In genomic region chr11:83409087-83409754, GRCm38 (mm10) we compare ENCODE assay signal across 8 mouse cellular contexts. TPM values are rescaled to one million over a fixed set of nuclear protein-coding genes. Genes with fewer than 3 reads are reported as not detected.
DNase-seq lines count a peak whose midpoint lies in the region; ATAC-seq and TF ChIP-seq lines count a peak whose summit lies in the region.

Rasl10b (plus strand) TSS chr11:83409137.

- peak within 1 kb of the TSS; percentile 22 for H3K4me2 ChIP-seq in CH12.LX (ENCODE audit: insufficient read depth, low read depth, poor library complexity, severe bottlenecking)
- peak within 1 kb of the TSS; percentile 87 for H3K4me2 ChIP-seq in heart, embryonic 13.5 days
- H3K4me2 ChIP-seq in kidney, postnatal 0 days (ENCODE audit: low read length): peak within 1 kb of the TSS; percentile 100
- H3K4me2 ChIP-seq in liver, postnatal 0 days (ENCODE audit: low read depth, low read length): peak within 1 kb of the TSS; percentile 92

- H3K4me1 ChIP-seq in CH12.LX (ENCODE audit: control insufficient read depth in 1 of 2, insufficient read depth in 2 of 2): peaks cover 17 to 35% of the 10 kb centered on the region in 2 experiments
- H3K4me1 ChIP-seq in heart, embryonic 13.5 days: peaks cover 51% of the 10 kb centered on the region
- peaks cover 4% of the 10 kb centered on the region for H3K4me1 ChIP-seq in kidney, postnatal 0 days (replicated peaks; ENCODE audit: insufficient read depth, low read length)
- peaks cover 5% of the 10 kb centered on the region for H3K4me1 ChIP-seq in liver, postnatal 0 days (ENCODE audit: insufficient read depth)
- peaks cover 6% of the 10 kb centered on the region for H3K4me1 ChIP-seq in testis, adult 2 months (ENCODE audit: control insufficient read depth, insufficient read depth, low read length)

- TF ChIP-seq CTCF in CH12.LX (conservative IDR thresholded peaks at IDR 0.05 in 1 of 2, IDR thresholded peaks at IDR 0.05 in 1 of 2; ENCODE audit: low read depth in 2 of 2, low read length in 2 of 2): no peak
- no peak for TF ChIP-seq CTCF in kidney, postnatal 0 days (IDR thresholded peaks at IDR 0.05; ENCODE audit: low read depth)
- TF ChIP-seq CTCF in liver, postnatal 0 days (IDR thresholded peaks at IDR 0.05; ENCODE audit: low read depth): no peak
- no peak for TF ChIP-seq CTCF in testis, adult 2 months (IDR thresholded peaks at IDR 0.05; ENCODE audit: control insufficient read depth, insufficient read depth, insufficient replicate concordance, low read depth, low read length)

- H3K27me3 ChIP-seq in CH12.LX (replicated peaks): peaks cover 31% of the 10 kb centered on the region
- peaks cover 24% of the 10 kb centered on the region; the same call in 1 of the 2 replicates for H3K27me3 ChIP-seq in heart, embryonic 13.5 days (replicated peaks)
- H3K27me3 ChIP-seq in kidney, postnatal 0 days (ENCODE audit: insufficient read depth, low read length): no peaks in the 10 kb centered on the region
- peaks cover 35% of the 10 kb centered on the region for H3K27me3 ChIP-seq in liver, postnatal 0 days (ENCODE audit: insufficient read depth, low read length)
- H3K27me3 ChIP-seq in testis, adult 2 months (ENCODE audit: control insufficient read depth, insufficient read depth, low read length): no peaks in the 10 kb centered on the region

- no peak for DNase-seq in CH12.LX (ENCODE audit: extremely low read depth)
- DNase-seq in Muller cell, postnatal 12 days (ENCODE audit: inconsistent ontology term): peak; percentile 52
- peak; percentile 58 to 67 for DNase-seq in cerebellum, postnatal 36 days
- peak; percentile 16 for DNase-seq in kidney, postnatal 0 days (ENCODE audit: low spot score)
- peak; percentile 47 for DNase-seq in liver, postnatal 0 days
- no peak for DNase-seq in urinary bladder, postnatal 36 days (ENCODE audit: low spot score in 2 of 2)

- dilution Hi-C loops in CH12.LX (cut with MboI; ENCODE audit: extremely low pct_ligation_motif_present, extremely low pct_unique_long_range_greater_than_20kb, low sequenced_read_pairs): no loop called here

- peaks cover 5 to 15% of the 10 kb centered on the region in 2 experiments for H3K36me3 ChIP-seq in CH12.LX (replicated peaks in 1 of 2; ENCODE audit: control insufficient read depth in 1 of 2, insufficient read depth in 1 of 2, low read length in 1 of 2)
- peaks cover 4% of the 10 kb centered on the region for H3K36me3 ChIP-seq in heart, embryonic 13.5 days
- no peaks in the 10 kb centered on the region for H3K36me3 ChIP-seq in kidney, postnatal 0 days (ENCODE audit: insufficient read depth, low read length)
- H3K36me3 ChIP-seq in liver, postnatal 0 days (replicated peaks; ENCODE audit: insufficient read depth, low read length): no peaks in the 10 kb centered on the region
- H3K36me3 ChIP-seq in testis, adult 2 months (ENCODE audit: control insufficient read depth, insufficient read depth, low read length): no peaks in the 10 kb centered on the region

- WGBS in heart, embryonic 13.5 days: under 1% methylated on average over 19 of the region's 44 CpGs
- 2% methylated on average over 20 of the region's 44 CpGs for WGBS in kidney, postnatal 0 days
- 7% methylated on average over 27 of the region's 44 CpGs for WGBS in liver, postnatal 0 days (ENCODE audit: insufficient replicate concordance)

- H3K9me3 ChIP-seq in CH12.LX (replicated peaks; ENCODE audit: low read length): no peaks in the 10 kb centered on the region
- H3K9me3 ChIP-seq in heart, embryonic 13.5 days: no peaks in the 10 kb centered on the region
- no peaks in the 10 kb centered on the region for H3K9me3 ChIP-seq in kidney, postnatal 0 days (replicated peaks; ENCODE audit: low read length)
- no peaks in the 10 kb centered on the region for H3K9me3 ChIP-seq in liver, postnatal 0 days (ENCODE audit: low read length)

- peak; percentile 16; the same call in 1 of the 2 replicates for ATAC-seq in heart, embryonic 13.5 days (ENCODE audit: extremely low read depth, insufficient number of reproducible peaks, low FRiP score, low TSS enrichment)
- peak; percentile 43 for ATAC-seq in kidney, postnatal 0 days (replicated peaks; ENCODE audit: low FRiP score, low read depth)
- peak; percentile 76 for ATAC-seq in liver, postnatal 0 days

- no peak within 1 kb of the TSS for H3K27ac ChIP-seq in CH12.LX (ENCODE audit: insufficient read depth, low read depth)
- H3K27ac ChIP-seq in heart, embryonic 13.5 days (replicated peaks): peak within 1 kb of the TSS; percentile 50; the same call in 1 of the 2 replicates
- no peak within 1 kb of the TSS for H3K27ac ChIP-seq in kidney, postnatal 0 days
- H3K27ac ChIP-seq in liver, postnatal 0 days (ENCODE audit: low read depth): no peak within 1 kb of the TSS
- H3K27ac ChIP-seq in testis, adult 2 months (ENCODE audit: control insufficient read depth, insufficient read depth, low read depth, low read length): no peak within 1 kb of the TSS

- in situ Hi-C loops in CH12.LX (cut with MboI; ENCODE audit: low pct_ligation_motif_present, low pct_unique_long_range_greater_than_20kb, low sequenced_read_pairs): loop anchor here (25.0 kb wide), 1 partner anchor 497 kb away; the partner anchor contains the start of genes Nle1 and Unc45b

- no peak for TF ChIP-seq EP300 in CH12.LX (IDR thresholded peaks at IDR 0.05; ENCODE audit: low read length)
- no peak for TF ChIP-seq EP300 in liver, postnatal 0 days (IDR thresholded peaks at IDR 0.05; ENCODE audit: low read depth)

- H3K79me2 ChIP-seq in CH12.LX (replicated peaks; ENCODE audit: control insufficient read depth, extremely low read depth, insufficient read depth, poor library complexity, severe bottlenecking): no peaks in the 10 kb centered on the region

- peak within 1 kb of the TSS in 1 of 3 experiments; percentile 51 for H3K4me3 ChIP-seq in CH12.LX (replicated peaks in 1 of 3; ENCODE audit: low read depth in 2 of 3, low read length in 2 of 3, poor library complexity in 1 of 3)
- H3K4me3 ChIP-seq in heart, embryonic 13.5 days: peak within 1 kb of the TSS; percentile 90
- peak within 1 kb of the TSS; percentile 77 for H3K4me3 ChIP-seq in kidney, postnatal 0 days (replicated peaks; ENCODE audit: low read depth, low read length)
- peak within 1 kb of the TSS; percentile 51 for H3K4me3 ChIP-seq in liver, postnatal 0 days (ENCODE audit: low read depth, low read length)
- peak within 1 kb of the TSS; percentile 51 for H3K4me3 ChIP-seq in testis, adult 2 months (ENCODE audit: control insufficient read depth, low read depth, low read length)

- TF ChIP-seq POLR2A in CH12.LX (IDR thresholded peaks at IDR 0.05; ENCODE audit: low read depth, low read length): no peak
- TF ChIP-seq POLR2A in testis, adult 2 months (IDR thresholded peaks at IDR 0.05; ENCODE audit: control insufficient read depth, low read depth, low read length): no peak; the same call in 1 of the 2 replicates

- H3K9ac ChIP-seq in CH12.LX (ENCODE audit: insufficient read depth, low read depth): peak within 1 kb of the TSS; percentile 17; the same call in 1 of the 2 replicates
- peak within 1 kb of the TSS; percentile 92 for H3K9ac ChIP-seq in heart, embryonic 13.5 days
- peak within 1 kb of the TSS; percentile 60 for H3K9ac ChIP-seq in kidney, postnatal 0 days (ENCODE audit: low read depth, low read length)
- peak within 1 kb of the TSS; percentile 41; the same call in 1 of the 2 replicates for H3K9ac ChIP-seq in liver, postnatal 0 days (replicated peaks)

- TF ChIP-seq RAD21 in CH12.LX (IDR thresholded peaks at IDR 0.05; ENCODE audit: low read depth, low read length): no peak

TF ChIP-seq in CH12.LX, 34 proteins besides CTCF, POLR2A, EP300 and RAD21:
- TF ChIP-seq GABPA (IDR thresholded peaks at IDR 0.05; ENCODE audit: insufficient replicate concordance, low read depth, low read length): no peak
- no peak for TF ChIP-seq TBP (conservative IDR thresholded peaks at IDR 0.05; ENCODE audit: low read depth, low read length)
- no peak for TF ChIP-seq NRF1 (IDR thresholded peaks at IDR 0.05; ENCODE audit: low read depth, low read length)
- no peak for TF ChIP-seq ELF1 (IDR thresholded peaks at IDR 0.05; ENCODE audit: low read depth, low read length)
- no peak; the same call in 1 of the 2 replicates for TF ChIP-seq UBTF (IDR thresholded peaks at IDR 0.05; ENCODE audit: low read depth, low read length)
- TF ChIP-seq PAX5 (IDR thresholded peaks at IDR 0.05; ENCODE audit: low read length): no peak
- TF ChIP-seq JUN (IDR thresholded peaks at IDR 0.05; ENCODE audit: insufficient read depth, low read depth, low read length): no peak
- no peak for TF ChIP-seq MAFK (IDR thresholded peaks at IDR 0.05; ENCODE audit: insufficient replicate concordance, low read length)
- TF ChIP-seq E2F4 (IDR thresholded peaks at IDR 0.05; ENCODE audit: insufficient replicate concordance, low read depth, low read length): no peak
- no peak for TF ChIP-seq CHD1 (IDR thresholded peaks at IDR 0.05; ENCODE audit: low read depth, low read length)
- no peak for TF ChIP-seq ZMIZ1 (IDR thresholded peaks at IDR 0.05; ENCODE audit: low read depth, low read length)
- TF ChIP-seq USF1 (IDR thresholded peaks at IDR 0.05; ENCODE audit: low read depth, low read length): no peak
TF ChIP-seq in CH12.LX: peak in this region for 0.

RNA-seq across cellular contexts. Expression of gene Rasl10b, which starts in this region (rescaled TPM):
- total RNA-seq in CH12.LX (2012; rRNA removed): 0.21 and 0.42 TPM in 2 replicates
- not detected in 2 replicates for total RNA-seq in CH12.LX (2014; rRNA removed)
- 0.08 TPM in 1 of 2 replicates, not detected in the other for polyA plus RNA-seq in CH12.LX (2012; ENCODE audit: insufficient read length, low read depth)
- 7.2 and 7.3 TPM in 2 replicates for polyA plus RNA-seq in heart, embryonic 13.5 days (2015; fragmentation: Nextera tagmentation; extraction: Ambion mirVana)
- 0.38 and 0.49 TPM in 2 replicates for polyA plus RNA-seq in kidney, postnatal 0 days (2015; fragmentation: Nextera tagmentation; extraction: Ambion mirVana)
- 0.05 TPM in 1 of 2 replicates, not detected in the other for polyA plus RNA-seq in liver, postnatal 0 days (2015; fragmentation: Nextera tagmentation; extraction: Ambion mirVana)
- polyA plus RNA-seq in testis, adult 2 months (2012; rRNA removed): 2.0 and 2.1 TPM in 2 replicates

Comparison
In these comparisons a context has a peak if more than half of its experiments do, and no peak if none do; other contexts are left out.
1. Peak in DNase-seq, ATAC-seq, H3K4me3 ChIP-seq, H3K9ac ChIP-seq and H3K4me2 ChIP-seq in kidney, postnatal 0 days; RNA of the gene not detected or under 1 TPM.
2. Peak in DNase-seq, ATAC-seq, H3K4me3 ChIP-seq, H3K9ac ChIP-seq and H3K4me2 ChIP-seq in liver, postnatal 0 days; RNA of the gene not detected or under 1 TPM.
3. DNase-seq: peak in Muller cell, postnatal 12 days (single experiment) and cerebellum, postnatal 36 days (2 of 2); none in CH12.LX (single experiment) and urinary bladder, postnatal 36 days (0 of 2).
4. H3K4me2 ChIP-seq: peak in every context shown above with its lines; median percentile 100 in kidney, postnatal 0 days; 92 in liver, postnatal 0 days; 87 in heart, embryonic 13.5 days; 22 in CH12.LX.
5. H3K9ac ChIP-seq: peak in every context shown above with its lines; median percentile 92 in heart, embryonic 13.5 days; 60 in kidney, postnatal 0 days; 41 in liver, postnatal 0 days; 17 in CH12.LX.
6. ATAC-seq: peak in every context shown above with its lines; median percentile 76 in liver, postnatal 0 days; 43 in kidney, postnatal 0 days; 16 in heart, embryonic 13.5 days.